Mouse (Mus musculus): ENCODE data around the gene Mageh1. TPM values are rescaled to one million over a fixed set of nuclear protein-coding genes. Genes with fewer than 3 reads are reported as not detected.
"Not testable (repeated sequence)": the region's sequence is repeated elsewhere in the genome, so short reads cannot be mapped to it uniquely, and the experiment has no call there.

Mageh1 gene
- not detected in 2 replicates for total RNA-seq (2015; ENCODE audit: low replicate concordance)
- total RNA-seq (2017; ENCODE audit: low replicate concordance): not detected in 2 replicates

DNA sequence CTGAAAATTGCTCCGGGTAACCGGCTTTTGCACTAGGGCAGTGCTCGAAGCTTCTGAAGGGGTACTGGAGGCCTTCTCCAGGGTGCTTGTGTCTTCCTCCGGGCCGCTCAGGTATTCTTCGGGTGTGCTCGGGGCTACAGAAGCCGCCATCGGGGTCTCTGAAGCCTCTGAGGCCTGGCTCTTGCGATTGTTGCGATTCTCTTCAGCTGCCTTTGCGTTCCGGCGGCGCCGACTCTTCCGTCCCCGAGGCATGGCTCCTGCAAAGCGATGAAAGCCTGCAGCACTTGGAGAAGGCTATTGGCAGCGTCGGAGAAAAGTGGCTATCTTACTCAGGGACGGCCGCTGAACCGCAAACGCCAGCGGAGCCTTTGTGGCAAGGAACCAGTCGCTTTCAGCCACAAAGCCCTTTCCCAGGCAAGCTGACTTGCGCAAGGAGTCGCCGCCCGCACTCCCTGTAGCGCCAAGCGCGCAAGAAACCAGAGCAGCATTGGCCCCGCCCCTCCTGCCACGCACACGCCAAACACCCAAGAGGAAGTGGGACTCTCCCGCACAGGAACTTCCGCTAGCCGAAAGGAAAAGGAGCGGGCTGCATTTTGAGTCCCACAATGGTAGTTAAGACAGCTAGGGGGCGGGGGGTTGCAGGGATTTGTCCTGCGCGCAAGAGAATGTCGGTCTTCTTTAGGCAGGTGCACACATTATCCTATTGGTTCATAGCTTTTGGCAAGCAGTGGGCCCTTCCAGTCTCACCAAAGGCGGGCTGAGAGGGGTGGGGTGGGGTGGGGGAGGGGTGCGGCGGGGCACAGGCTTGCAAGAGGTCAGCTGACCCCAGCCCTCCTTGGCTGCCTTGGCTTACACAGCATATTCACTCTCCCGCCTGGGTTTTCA is at the start of gene Mageh1:
Gene Mageh1, minus strand, starts transcription at position 489 of the 885 bp plus-strand sequence.
- ATAC-seq (replicated peaks; ENCODE audit: low FRiP score, poor library complexity, severe bottlenecking): no peak

- not testable (repeated sequence) for ATAC-seq (replicated peaks; ENCODE audit: low FRiP score, poor library complexity, severe bottlenecking)
Observed at GRCm38 (mm10) chrX:153037972-153038744, 783 bp upstream of the Mageh1 start.

DNA sequence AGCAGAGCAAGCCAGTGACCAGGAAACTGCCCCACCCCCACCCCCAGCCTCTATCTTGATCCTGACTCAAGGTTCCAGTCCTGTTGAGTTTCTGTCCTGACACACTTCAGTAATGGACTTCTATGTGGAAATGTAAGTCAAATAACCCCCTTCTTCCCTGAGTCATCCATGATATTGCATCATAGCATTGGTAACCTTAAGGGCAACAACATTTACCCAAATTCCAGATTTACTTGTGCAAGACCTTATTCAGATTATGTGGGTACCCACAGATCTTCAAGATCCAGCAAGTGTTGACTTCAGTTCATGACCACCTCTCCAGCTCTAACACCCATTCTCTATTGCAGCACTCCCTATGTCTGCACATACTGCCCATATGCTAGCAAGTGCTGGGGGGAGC is 5.8 kb downstream of the Mageh1 start:
- not testable (repeated sequence) for ATAC-seq (replicated peaks; ENCODE audit: low FRiP score, poor library complexity, severe bottlenecking)

- ATAC-seq (replicated peaks; ENCODE audit: low FRiP score, poor library complexity, severe bottlenecking): not testable (repeated sequence)
Observed at GRCm38 (mm10) chrX:153025709-153026108, 11.7 kb downstream of the Mageh1 start.

GRCm38 (mm10) chrX:153025255-153025654 is 12.1 kb downstream of the Mageh1 start:
- ATAC-seq (replicated peaks; ENCODE audit: low FRiP score, poor library complexity, severe bottlenecking): not testable (repeated sequence)

- ATAC-seq (replicated peaks; ENCODE audit: low FRiP score, poor library complexity, severe bottlenecking): no peak
Observed at GRCm38 (mm10) chrX:153007685-153008047, 29.7 kb downstream of the Mageh1 start.

GRCm38 (mm10) chrX:153007021-153007684 is 30.2 kb downstream of the Mageh1 start:
- peak; percentile 94 for ATAC-seq (replicated peaks; ENCODE audit: low FRiP score, poor library complexity, severe bottlenecking)

DNA sequence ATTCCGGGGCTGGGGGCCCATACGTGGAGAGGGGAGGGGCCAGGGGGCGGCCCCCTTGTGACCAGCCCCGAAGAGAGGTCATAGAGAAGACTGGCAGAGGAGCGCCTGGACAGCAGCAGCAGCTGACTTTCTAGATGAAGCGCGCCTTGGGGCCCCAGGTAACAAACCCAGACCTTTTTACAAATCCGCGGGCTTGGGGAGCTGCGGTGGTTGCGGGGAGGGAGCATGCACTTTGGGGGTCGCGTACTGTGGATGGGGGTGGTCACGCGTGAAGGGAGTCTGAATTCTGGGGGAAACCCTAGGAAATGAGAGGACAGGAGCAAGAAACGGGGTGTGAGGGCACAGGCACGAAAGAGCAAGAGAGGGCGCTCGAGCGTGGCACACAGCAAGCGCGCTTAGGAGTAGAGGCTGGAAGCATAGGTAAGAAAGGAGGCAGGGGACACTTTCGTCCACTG is 31.0 kb downstream of the Mageh1 start, which contains the start of gene Usp51:
Gene Usp51, plus strand, starts transcription at position 83 of the 455 bp plus-strand sequence.
- ATAC-seq (replicated peaks; ENCODE audit: low FRiP score, poor library complexity, severe bottlenecking): peak; percentile 70

- not testable (repeated sequence) for ATAC-seq (replicated peaks; ENCODE audit: low FRiP score, poor library complexity, severe bottlenecking)
Observed at GRCm38 (mm10) chrX:152996105-152996504, 41.3 kb downstream of the Mageh1 start.

DNA sequence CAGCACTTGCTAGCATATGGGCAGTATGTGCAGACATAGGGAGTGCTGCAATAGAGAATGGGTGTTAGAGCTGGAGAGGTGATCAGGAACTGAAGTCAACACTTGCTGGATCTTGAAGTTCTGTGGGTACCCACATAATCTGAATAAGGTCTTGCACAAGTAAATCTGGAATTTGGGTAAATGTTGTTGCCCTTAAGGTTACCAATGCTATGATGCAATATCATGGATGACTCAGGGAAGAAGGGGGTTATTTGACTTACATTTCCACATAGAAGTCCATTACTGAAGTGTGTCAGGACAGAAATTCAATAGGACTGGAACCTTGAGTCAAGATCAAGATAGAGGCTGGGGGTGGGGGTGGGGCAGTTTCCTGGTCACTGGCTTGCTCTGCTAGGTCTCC is 47.5 kb downstream of the Mageh1 start:
- ATAC-seq (replicated peaks; ENCODE audit: low FRiP score, poor library complexity, severe bottlenecking): not testable (repeated sequence)

Other genes starting within 250 kb of the Mageh1 start
- 0.72 TPM in 1 of 2 replicates, not detected in the other for gene Usp51, start 31.1 kb downstream of the Mageh1 start, total RNA-seq (2015; ENCODE audit: low replicate concordance)
- not detected in 2 replicates for gene Usp51, start 31.1 kb downstream of the Mageh1 start, total RNA-seq (2017; ENCODE audit: low replicate concordance)
- gene Foxr2, start 81.2 kb upstream of the Mageh1 start, total RNA-seq (2015; ENCODE audit: low replicate concordance): not detected in 2 replicates
- not detected in 2 replicates for gene Foxr2, start 81.2 kb upstream of the Mageh1 start, total RNA-seq (2017; ENCODE audit: low replicate concordance)
- gene Rragb, start 102.4 kb upstream of the Mageh1 start, total RNA-seq (2015; ENCODE audit: low replicate concordance): 4.2 TPM in 1 of 2 replicates, not detected in the other
- gene Rragb, start 102.4 kb upstream of the Mageh1 start, total RNA-seq (2017; ENCODE audit: low replicate concordance): not detected in 2 replicates
- gene Klf8, start 199.9 kb upstream of the Mageh1 start, total RNA-seq (2015; ENCODE audit: low replicate concordance): 0.36 and 4.6 TPM in 2 replicates
- 0.77 TPM in 1 of 2 replicates, not detected in the other for gene Klf8, start 199.9 kb upstream of the Mageh1 start, total RNA-seq (2017; ENCODE audit: low replicate concordance)

All from erythroid progenitor cell, adult 5-6 weeks (primary cell).